17 mouse cellular contexts compared by ENCODE assay signal in the genomic region with DNA sequence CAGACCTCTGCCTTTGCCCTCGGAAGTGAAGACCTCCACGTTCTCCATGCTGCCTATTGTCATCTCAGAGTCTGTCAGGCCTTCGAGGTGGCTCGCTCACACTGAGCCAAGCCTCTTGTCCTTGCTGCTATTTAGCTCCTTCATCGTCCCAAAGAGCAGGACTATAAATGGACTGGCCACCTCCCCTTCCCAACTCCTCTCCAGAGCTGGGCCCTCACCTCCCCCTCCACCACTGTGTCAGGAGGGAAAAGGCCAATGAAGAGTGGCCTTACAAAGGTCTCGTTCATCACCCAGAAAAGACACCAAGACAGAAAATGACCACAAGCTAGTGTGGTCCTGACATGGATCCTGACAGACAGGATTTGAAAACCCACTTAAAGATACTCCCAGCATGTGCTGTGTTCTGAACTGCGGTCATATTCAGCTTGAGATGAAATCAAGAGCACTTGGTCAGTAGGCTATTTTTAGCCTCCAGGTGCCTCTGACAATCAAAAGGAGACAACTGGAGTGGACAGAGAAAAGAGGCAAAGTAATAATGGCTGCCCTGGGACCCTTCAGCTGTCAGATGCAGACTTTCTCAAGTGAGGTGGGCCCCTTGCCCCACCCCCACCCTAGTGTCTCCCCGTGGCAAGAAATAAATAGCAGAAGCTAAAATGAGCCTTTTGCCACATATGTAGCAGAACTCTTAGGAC. TPM values are rescaled to one million over a fixed set of nuclear protein-coding genes. Genes with fewer than 3 reads are reported as not detected.
A peak's percentile ranks its signal among the peaks of the same experiment; 100 is the strongest.
DNase-seq lines count a peak whose midpoint lies in the region; ATAC-seq and TF ChIP-seq lines count a peak whose summit lies in the region.
"Had no signal": no experiment of that assay in that cellular context is flagged by ENCODE, and none has a peak within 500 bp of the region (broad histone marks: within the 10 kb centered on the region; RNA-seq: fewer than 3 reads in every experiment).

No protein-coding gene starts in this region.

- no peaks in the 10 kb centered on the region for H3K27me3 ChIP-seq in embryonic facial prominence, embryonic 15.5 days
- H3K27me3 ChIP-seq in heart, embryonic 10.5 days (ENCODE audit: insufficient read depth, poor library complexity, severe bottlenecking) = no peaks in the 10 kb centered on the region
- H3K27me3 ChIP-seq in thymus, adult 2 months (ENCODE audit: control insufficient read depth, insufficient read depth, low read length) = no peaks in the 10 kb centered on the region
- H3K27me3 ChIP-seq: hindbrain, embryonic 12.5 days; liver, embryonic 13.5 days had no signal

- no peaks in the 10 kb centered on the region for H3K9me3 ChIP-seq in embryonic facial prominence, embryonic 15.5 days (replicated peaks)
- no peaks in the 10 kb centered on the region for H3K9me3 ChIP-seq in heart, embryonic 10.5 days
- H3K9me3 ChIP-seq: hindbrain, embryonic 12.5 days; liver, embryonic 13.5 days; midbrain, embryonic 10.5 days had no signal

- no peaks in the 10 kb centered on the region for H3K4me1 ChIP-seq in embryonic facial prominence, embryonic 15.5 days
- H3K4me1 ChIP-seq in heart, embryonic 10.5 days = peaks cover 39% of the 10 kb centered on the region
- peaks cover 3% of the 10 kb centered on the region; the same call in 1 of the 2 replicates for H3K4me1 ChIP-seq in thymus, adult 2 months (replicated peaks; ENCODE audit: control insufficient read depth, insufficient read depth, low read length)
- H3K4me1 ChIP-seq: hindbrain, embryonic 12.5 days; midbrain, embryonic 10.5 days had no signal

- no peaks in the 10 kb centered on the region for H3K36me3 ChIP-seq in embryonic facial prominence, embryonic 15.5 days
- peaks cover 7% of the 10 kb centered on the region for H3K36me3 ChIP-seq in heart, embryonic 10.5 days
- no peaks in the 10 kb centered on the region for H3K36me3 ChIP-seq in thymus, adult 2 months (ENCODE audit: control insufficient read depth, insufficient read depth, low read length)
- H3K36me3 ChIP-seq: hindbrain, embryonic 12.5 days; liver, embryonic 13.5 days; midbrain, embryonic 10.5 days had no signal

- no peak overlapping the region for H3K27ac ChIP-seq in embryonic facial prominence, embryonic 15.5 days (replicated peaks)
- peak overlapping the region; percentile 90 for H3K27ac ChIP-seq in heart, embryonic 10.5 days
- no peak overlapping the region for H3K27ac ChIP-seq in thymus, adult 2 months (ENCODE audit: control insufficient read depth, insufficient read depth, low read length)
- H3K27ac ChIP-seq: hindbrain, embryonic 12.5 days; liver, embryonic 13.5 days; midbrain, embryonic 10.5 days had no signal

- no peak for TF ChIP-seq CTCF in thymus, adult 2 months (IDR thresholded peaks at IDR 0.05; ENCODE audit: borderline replicate concordance, control insufficient read depth, extremely low read depth, insufficient read depth, low read length, poor library complexity)

- no peak overlapping the region for H3K9ac ChIP-seq in embryonic facial prominence, embryonic 15.5 days
- H3K9ac ChIP-seq: hindbrain, embryonic 12.5 days; liver, embryonic 13.5 days had no signal

- H3K4me2 ChIP-seq in embryonic facial prominence, embryonic 15.5 days (replicated peaks) = no peak overlapping the region
- H3K4me2 ChIP-seq: hindbrain, embryonic 12.5 days; liver, embryonic 13.5 days had no signal

- peak; percentile 4 for DNase-seq in embryo, embryonic 11 days
- DNase-seq in embryo, embryonic 10 days (ENCODE audit: low spot score) = no peak
- peak; percentile 88 for DNase-seq in heart, embryonic 10.5 days (ENCODE audit: low spot score)
- DNase-seq in heart, postnatal 14 days = peak; percentile 46 to 59
- DNase-seq in cerebellum, adult 9-10 months = no peak
- DNase-seq in thymus, adult 2 months = no peak
- DNase-seq: adrenal gland, postnatal 36 days; cerebellum, postnatal 14 days; kidney, adult 11 months; kidney, postnatal 14 days; liver, embryonic 13.5 days had no signal

- WGBS in embryonic facial prominence, embryonic 15.5 days = 76% methylated on average over 8 of the region's 8 CpGs
- WGBS in heart, embryonic 10.5 days = 35% methylated on average over 8 of the region's 8 CpGs
- 90% methylated on average over 8 of the region's 8 CpGs for WGBS in thymus, adult 2 months

- intact Hi-C loops in heart, postnatal 14 days (cut with DNase I) = no loop called here

- no peak for TF ChIP-seq POLR2A in thymus, adult 2 months (IDR thresholded peaks at IDR 0.05; ENCODE audit: control insufficient read depth, extremely low read depth, insufficient read depth, low read length, poor library complexity)

- no peak overlapping the region for H3K4me3 ChIP-seq in embryonic facial prominence, embryonic 15.5 days (replicated peaks)
- H3K4me3 ChIP-seq in heart, embryonic 10.5 days = peak overlapping the region; percentile 64
- H3K4me3 ChIP-seq in thymus, adult 2 months (ENCODE audit: control insufficient read depth, insufficient read depth, low read length) = no peak overlapping the region
- H3K4me3 ChIP-seq: hindbrain, embryonic 12.5 days; liver, embryonic 13.5 days; midbrain, embryonic 10.5 days had no signal

- ATAC-seq in embryonic facial prominence, embryonic 15.5 days (ENCODE audit: insufficient number of reproducible peaks, low FRiP score, low TSS enrichment, low read depth) = peak; percentile 77
- no peak for ATAC-seq in cerebellum, adult (ENCODE audit: insufficient number of reproducible peaks, low FRiP score, low TSS enrichment)
- ATAC-seq: activated CD4-positive, CD25-positive, alpha-beta regulatory T cell, adult 4 months had no signal

RNA-seq across cellular contexts. Expression of gene Krcc1, which starts 9.2 kb away (rescaled TPM):
- 47.3 and 52.1 TPM in 2 replicates for polyA plus RNA-seq in embryonic facial prominence, embryonic 15.5 days (2015; fragmentation: Nextera tagmentation; extraction: Ambion mirVana)
- 53.5 and 55.5 TPM in 2 replicates for polyA plus RNA-seq in heart, embryonic 10.5 days (2016; fragmentation: Nextera tagmentation; extraction: Ambion mirVana)
- 10 to 100 TPM; 46.1 to 49.5 TPM for total RNA-seq in heart, postnatal 14 days (2021)
- polyA plus RNA-seq in thymus, adult 2 months (2012; rRNA removed) = 7.7 and 8.9 TPM in 2 replicates

RNA-seq across cellular contexts. Expression of gene Smyd1, which starts 59.7 kb away (rescaled TPM):
- 12.6 and 14.6 TPM in 2 replicates for polyA plus RNA-seq in embryonic facial prominence, embryonic 15.5 days (2015; fragmentation: Nextera tagmentation; extraction: Ambion mirVana)
- polyA plus RNA-seq in heart, embryonic 10.5 days (2016; fragmentation: Nextera tagmentation; extraction: Ambion mirVana) = 85.5 and 174 TPM in 2 replicates
- 100 to 1,000 TPM; 352 to 365 TPM for total RNA-seq in heart, postnatal 14 days (2021)
- polyA plus RNA-seq in thymus, adult 2 months (2012; rRNA removed) = 9.6 and 15.1 TPM in 2 replicates
- total RNA-seq: neutrophil, adult 5-6 weeks had no signal
- polyA plus RNA-seq: activated CD4-positive, CD25-positive, alpha-beta regulatory T cell, adult 4 months had no signal

Comparison
In these comparisons a context has a peak if more than half of its experiments do, and no peak if none do; other contexts are left out.
1. DNase-seq: peak in embryo, embryonic 11 days (single experiment), heart, embryonic 10.5 days (single experiment) and heart, postnatal 14 days (2 of 2); none in embryo, embryonic 10 days (single experiment), cerebellum, adult 9-10 months (single experiment) and thymus, adult 2 months (single experiment).